Mouse (Mus musculus): ENCODE measurements around the gene Xk.
A peak's percentile ranks its signal among the peaks of the same experiment; 100 is the strongest.
"Not testable (repeated sequence)": the region's sequence is repeated elsewhere in the genome, so short reads cannot be mapped to it uniquely, and the experiment has no call there.

The Xk gene

GRCm38 (mm10) chrX:9327954-9328353 lies 55.4 kb downstream of the Xk start:
- not testable (repeated sequence) for DNase-seq (ENCODE audit: low spot score)

GRCm38 (mm10) chrX:9332366-9332962 lies 59.9 kb downstream of the Xk start:
- not testable (repeated sequence) for DNase-seq (ENCODE audit: low spot score)

- DNase-seq (ENCODE audit: low spot score) = peak; percentile 24
Observed at GRCm38 (mm10) chrX:9333035-9333434, 60.5 kb downstream of the Xk start.

- DNase-seq (ENCODE audit: low spot score) = not testable (repeated sequence)
Observed at GRCm38 (mm10) chrX:9334996-9335395, 62.4 kb downstream of the Xk start.

- DNase-seq (ENCODE audit: low spot score) = not testable (repeated sequence)
Observed at GRCm38 (mm10) chrX:9350327-9350726, 77.8 kb downstream of the Xk start, which contains the start of gene H2al1k. H2al1k (plus strand) TSS chrX:9350627.

Measured in urinary bladder, postnatal 14 days (tissue).